Mouse (Mus musculus): ENCODE results near the gene Camk2b.
"Not testable (repeated sequence)": the region's sequence is repeated elsewhere in the genome, so short reads cannot be mapped to it uniquely, and the experiment has no call there.

Camk2b gene

GRCm38 (mm10) chr11:5947796-5948195 lies 118.4 kb downstream of the Camk2b start:
- DNase-seq (ENCODE audit: low read depth, low spot score) = no peak

DNA sequence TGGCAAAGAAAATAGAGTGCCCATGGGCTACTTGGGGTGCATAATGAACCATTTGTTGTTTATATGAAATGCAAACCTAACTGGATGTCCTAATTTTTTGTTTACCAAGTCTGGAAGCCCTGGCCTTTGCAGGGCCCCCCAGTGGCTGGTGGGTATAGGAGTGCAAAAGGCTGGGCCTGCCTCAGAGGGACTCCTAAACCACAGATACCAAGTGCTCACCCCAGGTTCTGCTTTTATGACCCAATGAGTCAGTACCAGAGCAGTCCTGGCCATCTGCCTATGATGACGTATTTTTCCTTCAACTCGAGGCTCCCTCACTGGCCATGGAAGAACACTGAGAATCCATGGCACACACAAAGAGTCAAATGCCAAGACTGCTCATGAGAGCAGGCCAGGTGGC lies 121.1 kb downstream of the Camk2b start:
- DNase-seq (ENCODE audit: low read depth, low spot score) = peak; percentile 90

DNA sequence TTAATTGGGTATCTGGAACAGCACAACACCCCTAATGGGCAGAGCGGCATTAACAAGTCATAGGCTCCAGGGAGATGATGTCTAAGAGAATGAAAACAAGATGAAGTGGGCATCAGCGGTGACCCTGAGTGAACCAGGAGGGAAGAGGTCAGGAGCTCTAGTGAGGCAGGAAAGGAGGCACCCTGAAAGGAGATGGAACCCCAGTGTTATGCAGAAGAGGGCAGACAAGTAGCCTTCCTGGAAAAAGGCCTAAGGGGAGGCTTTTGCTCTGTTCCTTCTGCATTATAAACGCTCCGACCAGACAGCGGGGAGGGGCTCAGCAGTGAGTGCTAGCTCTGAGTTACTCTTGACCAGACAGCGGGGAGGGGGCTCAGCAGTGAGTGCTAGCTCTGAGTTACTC lies 123.2 kb downstream of the Camk2b start:
- DNase-seq (ENCODE audit: low read depth, low spot score) = no peak

DNA sequence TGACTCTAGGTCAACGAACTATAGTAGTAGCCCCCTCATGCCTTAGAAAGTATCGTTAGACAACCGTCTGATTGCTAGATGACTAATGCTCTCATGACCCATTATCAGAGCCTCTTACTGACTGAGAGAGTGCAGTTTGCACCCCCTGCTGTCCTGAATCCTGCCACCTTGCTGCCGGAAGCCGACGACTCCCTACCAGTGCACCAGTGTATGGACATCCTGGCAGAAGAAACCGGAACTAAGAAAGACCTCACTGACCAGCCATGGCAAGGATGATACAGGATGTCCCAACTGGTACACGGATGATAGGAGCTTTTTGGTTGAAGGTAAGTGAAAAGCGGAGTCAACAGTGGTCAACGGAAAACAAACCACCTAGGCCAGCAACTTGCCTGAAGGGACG lies 131.6 kb downstream of the Camk2b start:
- DNase-seq (ENCODE audit: low read depth, low spot score) = not testable (repeated sequence)

GRCm38 (mm10) chr11:5931947-5932346 lies 134.2 kb downstream of the Camk2b start:
- peak; percentile 52 for DNase-seq (ENCODE audit: low read depth, low spot score)

- no peak for DNase-seq (ENCODE audit: low read depth, low spot score)
Measured at GRCm38 (mm10) chr11:5930578-5930977, 135.6 kb downstream of the Camk2b start.

DNA sequence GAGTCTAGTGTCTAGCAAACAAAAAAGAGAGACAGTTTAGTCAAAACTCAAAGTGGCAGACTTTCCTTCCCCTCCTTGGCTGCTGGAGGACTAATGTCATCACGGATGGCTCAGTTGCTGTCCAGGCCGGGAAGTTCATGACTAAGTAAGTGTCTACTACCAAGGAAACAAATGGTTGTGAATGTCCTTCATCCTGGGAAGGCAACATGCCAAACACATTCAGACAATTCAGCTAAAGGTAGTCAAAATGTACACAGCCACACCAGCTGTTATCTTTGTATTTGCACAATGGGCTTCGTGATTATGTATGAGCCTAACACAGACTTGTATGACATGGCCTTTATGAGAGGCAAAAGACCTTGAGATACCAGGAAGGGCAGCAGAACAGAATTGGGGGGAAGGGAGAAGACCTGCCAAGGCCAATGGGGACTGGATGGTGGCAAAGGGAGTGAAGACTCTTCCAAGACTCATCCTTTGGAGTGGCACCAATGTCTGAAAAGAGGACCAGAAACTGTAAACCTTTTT lies 139.4 kb downstream of the Camk2b start:
- DNase-seq (ENCODE audit: low read depth, low spot score) = no peak

GRCm38 (mm10) chr11:5924699-5925098 lies 141.5 kb downstream of the Camk2b start:
- DNase-seq (ENCODE audit: low read depth, low spot score) = no peak

GRCm38 (mm10) chr11:5920323-5920960 lies 145.7 kb downstream of the Camk2b start:
- DNase-seq (ENCODE audit: low read depth, low spot score) = no peak
